Mouse (Mus musculus) layer of hippocampus, postnatal 14 days (tissue): Measurements from ENCODE around the gene Pald1. TPM values are rescaled to one million over a fixed set of nuclear protein-coding genes. Genes with fewer than 3 reads are reported as not detected.

ENCODE experiments used
- DNase-seq, 2 experiments: peaks; one replicate each; pipeline ENCODE4 v3.0.0; 2021 to 2022; ENCODE audit warnings: low spot score in 2 of 2, mixed read lengths in 1 of 2
- total RNA-seq, 2 experiments: library from RNA; stranded (reverse); gene quantifications; 2 replicates each; pipeline ENCODE4 v1.2.3; 2021

Pald1 gene
- total RNA-seq, 2 experiments from 2014 or later: 16.5 to 22.1 TPM

GRCm38 (mm10) chr10:61336592-61336991, 46.7 kb downstream of the Pald1 start:
- DNase-seq: no peak

GRCm38 (mm10) chr10:61336137-61336536, 47.2 kb downstream of the Pald1 start:
- peak; percentile 78 to 87 for DNase-seq

GRCm38 (mm10) chr10:61334545-61334944, 48.8 kb downstream of the Pald1 start:
- DNase-seq: no peak

- peak; percentile 76 to 88 for DNase-seq
These were observed 52.3 kb downstream of the Pald1 start for GRCm38 (mm10) chr10:61331046-61331445.

- no peak for DNase-seq
These were observed 54.4 kb downstream of the Pald1 start for GRCm38 (mm10) chr10:61328927-61329326.

GRCm38 (mm10) chr10:61327545-61327944, 55.8 kb downstream of the Pald1 start:
- DNase-seq: no peak

- no peak for DNase-seq
These were observed 57.5 kb downstream of the Pald1 start for GRCm38 (mm10) chr10:61325782-61326328.

- no peak for DNase-seq
These were observed 58.6 kb downstream of the Pald1 start for GRCm38 (mm10) chr10:61324717-61325116.

- DNase-seq: no peak
These were observed 64.8 kb downstream of the Pald1 start for GRCm38 (mm10) chr10:61318527-61318926.

GRCm38 (mm10) chr10:61315324-61315880, 67.9 kb downstream of the Pald1 start:
- no peak for DNase-seq

- DNase-seq: no peak
These were observed 69.6 kb downstream of the Pald1 start for GRCm38 (mm10) chr10:61313750-61314149.

GRCm38 (mm10) chr10:61312754-61313153, 70.6 kb downstream of the Pald1 start:
- DNase-seq: no peak

GRCm38 (mm10) chr10:61312159-61312558, 71.2 kb downstream of the Pald1 start:
- DNase-seq: no peak

- DNase-seq: no peak
These were observed 74.5 kb downstream of the Pald1 start for GRCm38 (mm10) chr10:61308706-61309320.

GRCm38 (mm10) chr10:61305928-61306590, 77.3 kb downstream of the Pald1 start:
- DNase-seq: no peak

- DNase-seq: no peak
These were observed 79.3 kb downstream of the Pald1 start for GRCm38 (mm10) chr10:61304046-61304445.

GRCm38 (mm10) chr10:61300996-61301395, 82.3 kb downstream of the Pald1 start:
- no peak for DNase-seq

- DNase-seq: no peak
These were observed 85.9 kb downstream of the Pald1 start, which contains the start of gene Prf1 for GRCm38 (mm10) chr10:61297477-61297876. Gene Prf1 (plus strand): TSS chr10:61297833.

GRCm38 (mm10) chr10:61296713-61297445, 86.5 kb downstream of the Pald1 start:
- no peak for DNase-seq

- DNase-seq: peak in 1 of 2 experiments; percentile 28
These were observed 89.1 kb downstream of the Pald1 start for GRCm38 (mm10) chr10:61294242-61294641.

- DNase-seq: no peak
These were observed 92.9 kb downstream of the Pald1 start for GRCm38 (mm10) chr10:61290479-61290878.
